Mouse (Mus musculus) cortical plate, adult 2 months (tissue): ENCODE results near the gene Galnt10.

Experiments
- CTCF ChIP-seq: fragments of 200-500 bp; IDR thresholded peaks from 2 replicates; pipeline ENCODE4 v1.5.1; 2011; ENCODE audit warnings: mild to moderate bottlenecking, control low read depth, low read length; ENCODE audit not compliant: insufficient read depth; ENCODE audit errors: extremely low read depth
- POLR2A ChIP-seq: fragments of 200-500 bp; IDR thresholded peaks from 2 replicates; pipeline ENCODE4 v1.6.1; 2011; ENCODE audit warnings: mild to moderate bottlenecking, low read length, control low read depth; ENCODE audit not compliant: insufficient read depth; ENCODE audit errors: extremely low read depth

GRCm38 (mm10) chr11:57831281-57831781, 186.1 kb downstream of the Galnt10 start:
- TF ChIP-seq CTCF = no peak
- no peak for TF ChIP-seq POLR2A
